Mouse (Mus musculus) embryonic facial prominence, embryonic 14.5 days (tissue): ENCODE results near the gene Gbp4. TPM values are rescaled to one million over a fixed set of nuclear protein-coding genes. Genes with fewer than 3 reads are reported as not detected.
A peak's percentile ranks its signal among the peaks of the same experiment; 100 is the strongest.
"Not testable (repeated sequence)": the region's sequence is repeated elsewhere in the genome, so short reads cannot be mapped to it uniquely, and the experiment has no call there.

ENCODE experiments used
- ATAC-seq: fragments of 200-750 bp; cut with Nextera tagmentation; 2 replicates; pipeline ENCODE4 v1.8.0; 2017; ENCODE audit warnings: low read depth, moderate number of reproducible peaks, moderate TSS enrichment
- DNase-seq: peaks from one replicate; pipeline ENCODE4 v3.0.0-alpha.2; 2015; ENCODE audit warnings: low spot score
- H3K27ac ChIP-seq: fragments of 300-500 bp; sonication (generic); replicated peaks from 2 replicates; pipeline ENCODE4 v1.5.1; 2014; ENCODE audit warnings: low read depth, mild to moderate bottlenecking, low read length, moderate library complexity
- H3K27me3 ChIP-seq: fragments of 300-500 bp; sonication (generic); replicated peaks from 2 replicates; pipeline ENCODE4 v1.6.1; 2014; ENCODE audit warnings: low read length; ENCODE audit not compliant: control insufficient read depth, insufficient read depth
- H3K36me3 ChIP-seq: fragments of 300-500 bp; sonication (generic); 2 replicates; pipeline ENCODE4 v1.6.1; 2014; ENCODE audit warnings: low read length, mixed read lengths; ENCODE audit not compliant: control insufficient read depth, insufficient read depth
- H3K4me1 ChIP-seq: fragments of 300-500 bp; sonication (generic); 2 replicates; pipeline ENCODE4 v1.6.1; 2014; ENCODE audit warnings: antibody characterized with exemption, low read length; ENCODE audit not compliant: control insufficient read depth, insufficient read depth
- H3K4me2 ChIP-seq: fragments of 300-500 bp; sonication (generic); 2 replicates; pipeline ENCODE4 v1.6.1; 2014; ENCODE audit warnings: low read depth, mild to moderate bottlenecking, low read length, moderate library complexity, mixed read lengths
- H3K4me3 ChIP-seq: fragments of 300-500 bp; sonication (generic); 2 replicates; pipeline ENCODE4 v1.5.1; 2014; ENCODE audit warnings: low read depth, mild to moderate bottlenecking, low read length
- H3K9ac ChIP-seq: fragments of 300-500 bp; sonication (generic); 2 replicates; pipeline ENCODE4 v1.6.1; 2014; ENCODE audit warnings: low read depth, mild to moderate bottlenecking, low read length, moderate library complexity, mixed read lengths
- H3K9me3 ChIP-seq: fragments of 300-500 bp; sonication (generic); 2 replicates; pipeline ENCODE4 v1.6.1; 2016; ENCODE audit warnings: low read length; ENCODE audit not compliant: control insufficient read depth
- WGBS: fragments of 180-500 bp; shearing (Covaris S2); extraction: QIAGEN DNeasy Blood & Tissue Kit; methylation state at CpG from one replicate; pipeline ENCODE4 v1.1.7; 2014; 5-methylcytosine and 5-hydroxymethylcytosine counted together
- polyA plus RNA-seq: library from polyadenylated mRNA; unstranded; fragments of >200 nt; fragmentation: Nextera tagmentation; extraction: Ambion mirVana; gene quantifications from 2 replicates; pipeline ENCODE4 v1.2.1, GENCODE M21; 2014

Gbp4 gene
- 1.2 and 1.4 TPM in 2 replicates for polyA plus RNA-seq

GRCm38 (mm10) chr5:105139409-105140088, at the start of gene Gbp4, which contains the start of the genes Gbp9 and Gbp8:
TSS of gene Gbp4 (minus strand) at chr5:105139586.
TSS of gene Gbp9 (minus strand) at chr5:105139539.
TSS of gene Gbp8 (minus strand) at chr5:105139540.
- not testable (repeated sequence) for H3K36me3 ChIP-seq, H3K9ac ChIP-seq, ATAC-seq, DNase-seq, H3K4me3 ChIP-seq, H3K9me3 ChIP-seq, H3K27ac ChIP-seq, H3K4me1 ChIP-seq, H3K27me3 ChIP-seq, H3K4me2 ChIP-seq
- WGBS, result 14% methylated on average over 2 of the region's 2 CpGs

- Histone ChIP-seq H3K4me2 (no peak overlapping the region), H3K27me3 (no peaks in the 10 kb centered on the region), H3K9ac (no peak overlapping the region), H3K27ac (no peak overlapping the region), H3K36me3 (no peaks in the 10 kb centered on the region), H3K9me3 (no peaks in the 10 kb centered on the region), H3K4me1 (no peaks in the 10 kb centered on the region), H3K4me3 (no peak overlapping the region)
- DNase-seq (no peak), ATAC-seq (no peak)
Observed at GRCm38 (mm10) chr5:105181446-105181845, 42.1 kb upstream of the Gbp4 start.

GRCm38 (mm10) chr5:105156582-105156981, 17.2 kb upstream of the Gbp4 start:
- H3K36me3 ChIP-seq, result no peaks in the 10 kb centered on the region
- WGBS, result 88% methylated on average over 5 of the region's 5 CpGs
- ATAC-seq (no peak), DNase-seq (no peak)
- no peaks in the 10 kb centered on the region for H3K27me3 ChIP-seq
- no peak overlapping the region for H3K4me2 ChIP-seq
- no peak overlapping the region for H3K4me3 ChIP-seq
- no peak overlapping the region for H3K27ac ChIP-seq
- no peaks in the 10 kb centered on the region for H3K9me3 ChIP-seq
- no peak overlapping the region for H3K9ac ChIP-seq
- H3K4me1 ChIP-seq, result no peaks in the 10 kb centered on the region

- no peaks in the 10 kb centered on the region for H3K9me3 ChIP-seq
Observed at GRCm38 (mm10) chr5:105154049-105154448, 14.7 kb upstream of the Gbp4 start.

GRCm38 (mm10) chr5:105148062-105148461, 8.7 kb upstream of the Gbp4 start:
- DNase-seq, H3K27me3 ChIP-seq, H3K4me1 ChIP-seq, H3K36me3 ChIP-seq, H3K27ac ChIP-seq, H3K4me2 ChIP-seq, H3K4me3 ChIP-seq, ATAC-seq, H3K9me3 ChIP-seq, H3K9ac ChIP-seq: not testable (repeated sequence)
- 56% methylated on average over 2 of the region's 2 CpGs for WGBS

More at GRCm38 (mm10) chr5:105154049-105154448, 14.7 kb upstream of the Gbp4 start:
- no peaks in the 10 kb centered on the region for H3K27me3 ChIP-seq
- H3K27ac ChIP-seq, result no peak overlapping the region
- DNase-seq, result no peak
- ATAC-seq, result no peak
- H3K4me1 ChIP-seq, result no peaks in the 10 kb centered on the region
- H3K36me3 ChIP-seq, result no peaks in the 10 kb centered on the region
- no peak overlapping the region for H3K4me2 ChIP-seq
- H3K9ac ChIP-seq, result no peak overlapping the region
- H3K4me3 ChIP-seq, result no peak overlapping the region

GRCm38 (mm10) chr5:105146447-105146846, 7.1 kb upstream of the Gbp4 start:
- ATAC-seq (no peak), DNase-seq (no peak)
- H3K4me1 ChIP-seq, result no peaks in the 10 kb centered on the region
- H3K9me3 ChIP-seq, result no peaks in the 10 kb centered on the region
- no peak overlapping the region for H3K27ac ChIP-seq
- H3K4me3 ChIP-seq, result no peak overlapping the region
- no peak overlapping the region for H3K4me2 ChIP-seq
- H3K36me3 ChIP-seq, result no peaks in the 10 kb centered on the region
- no peak overlapping the region for H3K9ac ChIP-seq
- no peaks in the 10 kb centered on the region for H3K27me3 ChIP-seq

GRCm38 (mm10) chr5:105145731-105146130, 6.3 kb upstream of the Gbp4 start:
- WGBS, result 32% methylated on average over 3 of the region's 3 CpGs
- not testable (repeated sequence) for H3K4me2 ChIP-seq, H3K9me3 ChIP-seq, H3K27me3 ChIP-seq, H3K4me1 ChIP-seq, H3K36me3 ChIP-seq, H3K9ac ChIP-seq, ATAC-seq, H3K27ac ChIP-seq, H3K4me3 ChIP-seq
- peak; percentile 4 for DNase-seq

GRCm38 (mm10) chr5:105140089-105140810, 864 bp upstream of the Gbp4 start:
- not testable (repeated sequence) for H3K4me1 ChIP-seq, H3K36me3 ChIP-seq, H3K9me3 ChIP-seq, H3K9ac ChIP-seq, ATAC-seq, H3K27ac ChIP-seq, H3K27me3 ChIP-seq, H3K4me2 ChIP-seq, H3K4me3 ChIP-seq, DNase-seq
- WGBS, result 59% methylated on average over 2 of the region's 2 CpGs

GRCm38 (mm10) chr5:105138906-105139305, 480 bp downstream of the Gbp4 start:
- Histone ChIP-seq H3K9ac (no peak overlapping the region), H3K4me2 (no peak overlapping the region), H3K9me3 (no peaks in the 10 kb centered on the region), H3K4me3 (no peak overlapping the region), H3K4me1 (no peaks in the 10 kb centered on the region), H3K36me3 (no peaks in the 10 kb centered on the region), H3K27me3 (no peaks in the 10 kb centered on the region), H3K27ac (no peak overlapping the region)
- 80% methylated on average over 1 of the region's 1 CpGs for WGBS
- DNase-seq, result no peak
- ATAC-seq, result no peak
